Mouse (Mus musculus): ENCODE results near the gene Dppa2. TPM values are rescaled to one million over a fixed set of nuclear protein-coding genes. Genes with fewer than 3 reads are reported as not detected.

Gene Dppa2
- polyA plus RNA-seq, 1 experiment from 2014 or later, result not detected

DNA sequence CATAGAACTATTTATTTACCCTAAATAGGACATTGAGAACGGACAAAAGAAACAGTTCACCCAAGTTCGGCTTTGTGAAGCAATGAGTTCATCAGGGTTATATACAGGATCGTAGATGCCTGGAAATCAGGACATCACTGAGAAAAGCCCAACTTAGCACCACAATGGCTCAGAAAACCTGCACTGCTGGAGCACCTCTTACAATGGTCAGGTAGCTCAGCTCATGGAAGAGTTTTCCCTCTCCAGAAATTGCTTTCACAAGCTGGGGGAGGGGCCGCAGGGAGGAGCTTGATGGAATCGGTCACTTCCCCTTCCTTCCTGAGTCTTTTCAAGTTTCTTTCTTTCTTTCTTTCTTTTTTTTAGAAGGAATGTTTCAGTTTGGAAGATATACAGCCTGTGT, 52.0 kb downstream of the Dppa2 start:
- Histone ChIP-seq H3K4me3 (no peak overlapping the region), H3K27me3 (no peaks in the 10 kb centered on the region), H3K9ac (replicated peaks) (no peak overlapping the region), H3K36me3 (no peaks in the 10 kb centered on the region), H3K4me1 (no peaks in the 10 kb centered on the region), H3K9me3 (no peaks in the 10 kb centered on the region), H3K27ac (replicated peaks) (no peak overlapping the region), H3K4me2 (replicated peaks) (no peak overlapping the region)
- WGBS, result 83% methylated on average over 5 of the region's 5 CpGs
- no peak for ATAC-seq (replicated peaks)

DNA sequence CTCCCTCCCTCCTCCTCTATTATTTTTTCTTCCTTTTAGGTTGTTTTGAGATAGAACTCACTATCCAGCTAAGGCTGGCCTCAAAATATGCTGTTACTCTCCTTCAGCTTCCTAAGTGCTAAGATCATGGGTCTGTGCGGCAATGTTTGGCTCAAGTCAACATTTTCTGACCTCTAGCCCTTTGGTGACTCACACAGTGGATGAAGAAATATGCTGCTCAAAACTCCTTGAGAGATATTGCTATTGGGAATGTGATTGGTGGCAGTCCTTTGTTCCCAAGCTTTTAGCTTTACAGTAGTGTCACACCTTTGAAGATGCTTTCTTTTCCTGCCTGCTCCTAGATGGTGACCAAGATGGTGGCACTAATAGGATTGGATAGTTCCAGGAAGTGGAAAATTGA, 52.7 kb downstream of the Dppa2 start:
- whole genome bisulfite sequencing, result 94% methylated on average over 1 of the region's 1 CpGs
- no peak for ATAC-seq (replicated peaks)
- Histone ChIP-seq H3K9ac (replicated peaks) (no peak overlapping the region), H3K4me2 (replicated peaks) (no peak overlapping the region), H3K27ac (replicated peaks) (no peak overlapping the region), H3K27me3 (no peaks in the 10 kb centered on the region), H3K4me1 (no peaks in the 10 kb centered on the region), H3K9me3 (no peaks in the 10 kb centered on the region), H3K36me3 (no peaks in the 10 kb centered on the region), H3K4me3 (no peak overlapping the region)

DNA sequence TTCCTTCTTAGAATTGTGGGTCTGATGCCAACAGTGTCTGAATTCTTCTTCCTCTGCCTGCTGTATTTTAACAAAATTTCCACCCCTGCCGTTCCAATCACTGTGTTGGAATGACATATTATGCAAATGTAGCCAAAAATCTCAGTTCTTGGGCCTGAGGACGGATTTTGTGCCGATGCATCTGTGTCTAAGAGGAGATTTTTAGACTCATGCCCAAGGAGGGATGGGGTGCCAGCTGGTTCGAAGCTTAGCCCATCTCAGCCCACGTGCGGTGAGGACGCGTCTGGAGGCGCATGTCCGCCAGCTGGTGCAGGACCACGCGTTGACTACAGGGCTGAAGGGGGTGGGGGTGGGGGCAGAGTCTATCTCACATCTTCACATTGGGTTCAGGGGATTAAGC, 57.2 kb downstream of the Dppa2 start:
- no peak overlapping the region for H3K9ac ChIP-seq (replicated peaks)
- H3K4me1 ChIP-seq, result no peaks in the 10 kb centered on the region
- no peak overlapping the region for H3K4me2 ChIP-seq (replicated peaks)
- WGBS, result 81% methylated on average over 12 of the region's 12 CpGs
- H3K4me3 ChIP-seq, result no peak overlapping the region
- H3K27me3 ChIP-seq, result no peaks in the 10 kb centered on the region
- ATAC-seq (replicated peaks), result peak; percentile 63
- H3K36me3 ChIP-seq, result no peaks in the 10 kb centered on the region
- H3K27ac ChIP-seq (replicated peaks), result no peak overlapping the region
- no peaks in the 10 kb centered on the region for H3K9me3 ChIP-seq

DNA sequence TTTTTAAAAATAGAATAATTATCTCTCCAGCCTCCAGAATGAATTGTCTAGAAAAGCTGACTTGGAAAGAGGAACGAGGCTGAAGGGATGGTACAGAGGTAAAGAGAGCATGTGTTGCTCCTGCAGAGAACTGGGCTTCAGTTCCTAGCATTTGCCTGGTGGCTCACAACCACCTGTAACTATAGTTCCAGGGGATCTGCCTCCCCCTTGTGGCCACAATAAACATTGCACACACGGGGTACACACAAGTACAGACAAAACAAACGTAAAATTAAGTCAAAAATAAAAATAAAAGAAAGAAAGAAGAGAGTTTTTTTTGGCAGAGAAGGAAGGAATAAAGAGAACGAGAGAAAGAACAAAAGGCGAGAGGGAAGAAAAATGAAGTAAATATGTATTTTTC, 63.1 kb downstream of the Dppa2 start:
- Histone ChIP-seq H3K4me1 (no peaks in the 10 kb centered on the region), H3K27ac (replicated peaks) (no peak overlapping the region), H3K27me3 (no peaks in the 10 kb centered on the region), H3K36me3 (no peaks in the 10 kb centered on the region), H3K9me3 (no peaks in the 10 kb centered on the region), H3K4me2 (replicated peaks) (no peak overlapping the region), H3K9ac (replicated peaks) (no peak overlapping the region), H3K4me3 (no peak overlapping the region)
- no peak for ATAC-seq (replicated peaks)
- 86% methylated on average over 5 of the region's 5 CpGs for WGBS

DNA sequence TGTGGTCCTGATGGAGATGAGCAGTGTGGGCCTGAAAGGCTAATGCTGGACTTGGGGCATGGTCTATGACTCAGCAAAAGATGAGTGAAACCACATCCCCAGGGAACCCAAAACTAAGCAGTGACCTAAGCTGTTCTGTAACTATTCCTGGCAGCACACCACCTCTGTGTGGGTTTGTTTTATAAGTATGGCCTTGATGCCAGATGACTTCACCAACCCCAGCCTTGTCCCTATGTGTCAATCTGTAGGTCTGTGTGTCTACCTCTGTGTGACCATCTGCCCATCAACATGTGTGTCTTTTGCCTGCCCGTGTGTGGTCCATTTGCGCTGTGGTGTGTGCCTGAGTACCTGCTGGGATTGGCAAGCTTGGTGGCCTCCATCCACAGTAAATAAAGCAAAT, 64.4 kb downstream of the Dppa2 start:
- 98% methylated on average over 2 of the region's 2 CpGs for WGBS
- no peak overlapping the region for H3K4me2 ChIP-seq (replicated peaks)
- no peaks in the 10 kb centered on the region for H3K36me3 ChIP-seq
- no peaks in the 10 kb centered on the region for H3K4me1 ChIP-seq
- H3K4me3 ChIP-seq, result no peak overlapping the region
- H3K9ac ChIP-seq (replicated peaks), result no peak overlapping the region
- H3K27ac ChIP-seq (replicated peaks), result no peak overlapping the region
- no peaks in the 10 kb centered on the region for H3K27me3 ChIP-seq
- no peak for ATAC-seq (replicated peaks)
- H3K9me3 ChIP-seq, result no peaks in the 10 kb centered on the region

Other genes with a start within 250 kb of the Dppa2 start
- gene Dppa4, start 20.2 kb upstream of the Dppa2 start, polyA plus RNA-seq (2015; fragmentation: Nextera tagmentation; extraction: Ambion mirVana), result not detected in 2 replicates
- gene Gm5485, start 108.5 kb downstream of the Dppa2 start, polyA plus RNA-seq (2015; fragmentation: Nextera tagmentation; extraction: Ambion mirVana), result not detected in 2 replicates
- gene Morc1, start 127.3 kb downstream of the Dppa2 start, polyA plus RNA-seq (2015; fragmentation: Nextera tagmentation; extraction: Ambion mirVana), result not detected in 2 replicates